Mouse (Mus musculus) liver, embryonic 14.5 days (tissue): Measurements from ENCODE around the gene Pacsin2. TPM values are rescaled to one million over a fixed set of nuclear protein-coding genes. Genes with fewer than 3 reads are reported as not detected.

Experiments used
- ATAC-seq: fragments of 200-750 bp; cut with Nextera tagmentation; 2 replicates; pipeline ENCODE4 v1.8.0; 2017; ENCODE audit warnings: moderate number of reproducible peaks, mild to moderate bottlenecking, moderate library complexity; ENCODE audit not compliant: insufficient read depth
- DNase-seq, 3 experiments: peaks; one replicate each; pipeline ENCODE4 v3.0.0-alpha.2; 2012 to 2013; ENCODE audit warnings: low read depth in 3 of 3, low spot score in 3 of 3
- H3K27ac ChIP-seq: fragments of 300-500 bp; sonication (generic); 2 replicates; pipeline ENCODE4 v1.5.1; 2014; ENCODE audit warnings: moderate library complexity, mild to moderate bottlenecking, control low read depth, inconsistent platforms
- H3K27me3 ChIP-seq: fragments of 300-500 bp; sonication (generic); 2 replicates; pipeline ENCODE4 v1.6.1; 2014; ENCODE audit warnings: mild to moderate bottlenecking, low read length, moderate library complexity; ENCODE audit not compliant: control insufficient read depth, insufficient read depth
- H3K36me3 ChIP-seq: fragments of 300-500 bp; sonication (generic); replicated peaks from 2 replicates; pipeline ENCODE4 v1.6.1; 2014; ENCODE audit warnings: low read depth; ENCODE audit not compliant: control insufficient read depth, insufficient read depth
- H3K4me1 ChIP-seq, 2 experiments: fragments of 200-500 bp in 1 of 2; fragments of 300-500 bp in 1 of 2; sonication (generic) in 1 of 2; replicated peaks; 2 replicates each; pipeline ENCODE4 v1.6.1; 2012 to 2014; ENCODE audit warnings: antibody characterized with exemption in 1 of 2, inconsistent platforms in 1 of 2, low read length in 1 of 2; ENCODE audit not compliant: control insufficient read depth in 2 of 2, insufficient read depth in 2 of 2
- H3K4me2 ChIP-seq: fragments of 300-500 bp; sonication (generic); 2 replicates; pipeline ENCODE4 v1.6.1; 2014; ENCODE audit warnings: low read depth, mild to moderate bottlenecking, control low read depth, moderate library complexity
- H3K4me3 ChIP-seq, 2 experiments: fragments of 200-500 bp in 1 of 2; fragments of 300-500 bp in 1 of 2; sonication (generic) in 1 of 2; 2 replicates each; pipeline ENCODE4 v1.5.1; 2012 to 2014; ENCODE audit warnings: low read depth in 2 of 2, low read length in 2 of 2, mild to moderate bottlenecking in 2 of 2, control low read depth in 1 of 2, inconsistent platforms in 1 of 2, moderate library complexity in 1 of 2; ENCODE audit not compliant: insufficient read depth in 1 of 2
- H3K9ac ChIP-seq: fragments of 300-500 bp; sonication (generic); replicated peaks from 2 replicates; pipeline ENCODE4 v1.6.1; 2014; ENCODE audit warnings: mild to moderate bottlenecking, control low read depth, moderate library complexity
- H3K9me3 ChIP-seq: fragments of 300-500 bp; sonication (generic); 2 replicates; pipeline ENCODE4 v1.6.1; 2016; ENCODE audit warnings: low read length, mixed read lengths; ENCODE audit not compliant: control insufficient read depth
- CTCF ChIP-seq: IDR thresholded peaks from 2 replicates; pipeline ENCODE4 v1.5.1; 2016; ENCODE audit warnings: antibody characterized with exemption, low read depth, control low read depth
- EP300 ChIP-seq: IDR thresholded peaks from 2 replicates; pipeline ENCODE4 v1.6.1; 2016; ENCODE audit warnings: antibody characterized with exemption, low read depth
- WGBS: fragments of 180-500 bp; shearing (Covaris S2); extraction: QIAGEN DNeasy Blood & Tissue Kit; methylation state at CpG from one replicate; pipeline ENCODE4 v1.1.7; 2014; ENCODE audit not compliant: insufficient replicate concordance; 5-methylcytosine and 5-hydroxymethylcytosine counted together
- polyA plus RNA-seq, 2 experiments: library from polyadenylated mRNA; depleted of rRNA in 1 of 2; stranded (reverse) in 1 of 2; unstranded in 1 of 2; fragments of >200 nt; fragmentation: Nextera tagmentation in 1 of 2; extraction: Ambion mirVana in 1 of 2; gene quantifications; 2 replicates each; pipeline versions ENCODE4 v1.2.1 to v1.2.3; 2012 to 2014

The Pacsin2 gene
- polyA plus RNA-seq, 2 experiments, result 32.8 to 39.7 TPM

DNA sequence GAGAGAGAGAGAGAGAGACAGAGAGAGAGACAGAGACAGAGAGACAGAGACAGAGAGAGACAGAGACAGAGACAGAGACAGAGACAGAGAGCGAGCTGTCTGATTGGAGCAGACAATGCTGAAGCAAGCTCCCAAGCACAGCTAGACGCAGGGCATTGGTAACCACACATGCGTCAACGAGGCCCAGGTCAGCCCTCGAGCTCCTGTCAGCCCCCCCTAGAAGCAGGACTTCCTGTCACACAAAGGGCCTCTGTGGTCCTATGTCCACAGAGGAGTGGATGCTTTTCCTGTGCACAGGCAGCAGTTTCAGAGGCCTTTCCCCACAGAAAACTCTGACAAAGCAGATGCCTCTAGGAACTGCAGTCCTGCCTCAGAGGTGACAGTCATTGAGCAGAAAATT, 38.6 kb downstream of the Pacsin2 start:
- DNase-seq, result no peak
- ATAC-seq, result no peak
- peak overlapping the region; percentile 96 for H3K4me2 ChIP-seq
- no peaks in the 10 kb centered on the region for H3K9me3 ChIP-seq
- TF ChIP-seq CTCF (no peak), EP300 (no peak)
- WGBS, result 26% methylated on average over 5 of the region's 5 CpGs
- peaks cover 86 to 88% of the 10 kb centered on the region in 2 experiments for H3K4me1 ChIP-seq
- peak overlapping the region; percentile 31; the same call in 1 of the 2 replicates for H3K9ac ChIP-seq
- H3K27me3 ChIP-seq, result no peaks in the 10 kb centered on the region
- H3K36me3 ChIP-seq, result no peaks in the 10 kb centered on the region; the same call in 1 of the 2 replicates
- H3K4me3 ChIP-seq, result no peak overlapping the region
- peak overlapping the region; percentile 100 for H3K27ac ChIP-seq

DNA sequence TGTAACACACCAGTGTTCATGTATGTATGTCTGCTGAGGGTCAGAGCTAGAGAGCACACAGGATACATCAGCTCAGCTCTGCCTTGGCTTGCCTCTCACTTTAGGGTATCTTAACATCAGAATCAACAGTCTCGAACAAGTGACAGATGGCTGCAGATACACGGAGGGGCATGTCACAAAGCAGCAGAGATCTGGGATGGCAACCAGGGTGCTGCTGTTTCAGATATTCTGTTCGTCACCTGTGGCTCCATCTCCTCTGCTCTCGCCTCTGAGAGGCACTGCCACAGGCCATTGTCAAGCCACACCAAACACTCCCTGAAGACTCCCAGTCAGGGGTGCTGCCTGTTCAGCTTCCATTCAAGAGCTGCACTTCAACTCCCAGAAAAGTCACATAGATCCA, 39.1 kb downstream of the Pacsin2 start:
- H3K36me3 ChIP-seq, result no peaks in the 10 kb centered on the region; the same call in 1 of the 2 replicates
- ATAC-seq (peak; percentile 24), DNase-seq (peak; percentile 62 to 68 (median 66))
- H3K4me2 ChIP-seq, result peak overlapping the region; percentile 96
- peaks cover 85 to 86% of the 10 kb centered on the region in 2 experiments for H3K4me1 ChIP-seq
- H3K9ac ChIP-seq, result peak overlapping the region; percentile 31
- TF ChIP-seq EP300 (peak; percentile 88), CTCF (no peak)
- no peak overlapping the region; a peak in 1 of 4 replicates for H3K4me3 ChIP-seq
- no peaks in the 10 kb centered on the region for H3K27me3 ChIP-seq
- peak overlapping the region; percentile 100 for H3K27ac ChIP-seq
- 12% methylated on average over 4 of the region's 4 CpGs for WGBS
- H3K9me3 ChIP-seq, result no peaks in the 10 kb centered on the region

DNA sequence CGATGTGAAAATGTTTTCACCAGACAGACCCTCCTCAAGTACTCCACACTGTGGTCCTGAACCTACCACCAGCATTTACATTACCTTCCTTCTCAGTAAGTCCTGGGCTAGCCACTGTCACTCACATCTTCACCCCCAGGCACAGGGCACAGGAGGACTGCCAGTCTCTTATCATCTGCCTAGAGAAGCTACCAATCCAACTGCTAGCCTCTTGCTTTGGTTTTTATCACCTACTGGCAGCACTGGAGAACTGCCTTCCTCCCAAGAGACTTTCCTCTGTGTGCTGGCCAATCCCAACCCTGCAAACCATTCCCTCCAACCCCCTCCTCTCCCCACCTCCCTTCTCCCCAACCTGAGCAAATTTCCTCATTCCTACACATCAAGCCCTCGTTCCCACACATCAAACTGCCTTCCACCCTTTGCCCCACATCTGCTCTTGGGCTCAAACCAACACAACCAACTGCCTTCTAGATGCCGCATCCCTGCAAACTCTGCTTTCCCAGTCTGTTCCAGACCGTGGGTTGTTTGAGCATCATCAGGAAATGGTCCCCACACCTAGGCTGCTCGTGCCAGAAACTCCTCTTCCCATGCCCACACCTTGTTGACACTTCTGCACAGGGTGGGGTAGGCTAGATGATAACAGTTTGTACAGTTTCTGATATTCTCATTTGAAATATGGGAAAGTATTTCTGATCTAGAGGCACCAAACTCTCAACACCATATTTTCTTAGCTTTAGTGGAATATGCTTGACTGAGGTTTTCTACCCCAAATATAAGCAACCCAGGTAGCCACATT, 40.6 kb downstream of the Pacsin2 start:
- ATAC-seq (peak; percentile 81), DNase-seq (peak; percentile 75 to 79 (median 78))
- Histone ChIP-seq H3K4me3 (peak overlapping the region; percentile 47 to 53), H3K27ac (peak overlapping the region; percentile 100), H3K36me3 (no peaks in the 10 kb centered on the region; the same call in 1 of the 2 replicates), H3K4me2 (peak overlapping the region; percentile 96), H3K27me3 (no peaks in the 10 kb centered on the region), H3K9ac (peak overlapping the region; percentile 84), H3K9me3 (no peaks in the 10 kb centered on the region), H3K4me1 (peaks cover 83 to 84% of the 10 kb centered on the region in 2 experiments)
- peak; percentile 70 for TF ChIP-seq EP300
- peak; percentile 77 for TF ChIP-seq CTCF
- 34% methylated on average over 5 of the region's 5 CpGs for WGBS

DNA sequence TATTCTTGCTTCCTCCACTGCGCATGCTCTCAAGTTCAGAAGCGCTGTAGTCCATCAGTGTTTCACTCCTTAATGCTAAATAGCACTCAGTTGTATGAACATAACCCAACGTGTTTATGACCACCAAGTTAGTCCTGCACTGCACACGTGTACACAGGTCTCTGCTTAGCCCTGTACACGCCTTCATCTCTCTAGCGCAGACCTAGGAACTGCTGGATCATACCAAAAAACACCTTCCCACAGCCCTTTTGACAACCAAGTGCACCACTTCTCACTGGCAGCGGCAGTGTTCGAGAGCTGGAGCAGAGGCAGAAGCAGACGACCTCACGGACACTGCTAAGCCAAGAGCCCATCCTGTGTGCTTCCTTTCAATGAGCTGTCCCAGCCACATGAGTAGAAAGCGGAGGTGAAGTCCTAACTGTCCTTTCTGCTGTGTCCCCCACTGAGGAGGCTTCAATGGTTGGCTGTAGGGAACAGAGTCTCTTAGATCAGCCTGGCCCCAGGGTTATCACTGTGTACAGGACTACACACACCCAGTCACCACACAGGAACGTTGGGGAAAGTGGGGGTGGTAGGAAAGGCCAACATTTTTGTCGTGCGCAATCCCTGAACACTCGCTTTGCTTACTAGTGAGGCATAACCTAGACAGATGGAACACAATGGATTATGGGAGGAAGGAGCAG, 42.0 kb downstream of the Pacsin2 start:
- H3K4me3 ChIP-seq, result peak overlapping the region; percentile 53 to 58
- WGBS, result 29% methylated on average over 15 of the region's 15 CpGs
- DNase-seq (peak; percentile 74), ATAC-seq (peak; percentile 87)
- no peaks in the 10 kb centered on the region for H3K27me3 ChIP-seq
- peak overlapping the region; percentile 100 for H3K27ac ChIP-seq
- H3K4me2 ChIP-seq, result peak overlapping the region; percentile 96
- no peaks in the 10 kb centered on the region; the same call in 1 of the 2 replicates for H3K36me3 ChIP-seq
- H3K4me1 ChIP-seq, result peaks cover 80 to 84% of the 10 kb centered on the region in 2 experiments
- H3K9ac ChIP-seq, result peak overlapping the region; percentile 84
- no peaks in the 10 kb centered on the region for H3K9me3 ChIP-seq
- TF ChIP-seq CTCF, result 0 out of 2 replicates have a peak, but pooled peaks have one; percentile 9
- TF ChIP-seq EP300, result peak; percentile 71

DNA sequence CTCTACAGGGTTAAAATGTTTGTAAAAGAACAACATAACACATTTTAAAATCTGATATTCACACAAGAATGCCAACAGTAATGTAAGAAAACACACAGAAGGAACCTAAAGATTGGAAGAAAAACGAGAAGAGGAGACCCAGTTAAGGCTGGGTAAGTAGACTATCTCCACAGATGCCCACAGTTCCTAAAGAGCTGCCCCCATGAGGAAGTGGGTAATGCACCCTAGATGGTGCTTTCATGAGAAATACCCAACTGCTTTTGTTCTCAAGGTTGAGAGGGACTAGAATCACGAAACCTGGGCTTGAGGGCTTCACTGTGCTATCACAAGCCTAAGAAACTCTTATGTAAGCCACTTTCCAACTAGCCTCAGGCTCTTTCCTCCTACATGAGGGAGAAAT, 44.8 kb downstream of the Pacsin2 start:
- Histone ChIP-seq H3K4me2 (no peak overlapping the region), H3K27ac (peak overlapping the region; percentile 58), H3K9me3 (no peaks in the 10 kb centered on the region), H3K4me1 (peaks cover 57 to 62% of the 10 kb centered on the region in 2 experiments), H3K27me3 (no peaks in the 10 kb centered on the region), H3K36me3 (no peaks in the 10 kb centered on the region; the same call in 1 of the 2 replicates), H3K9ac (no peak overlapping the region), H3K4me3 (no peak overlapping the region)
- TF ChIP-seq CTCF (no peak), EP300 (no peak)
- ATAC-seq (no peak), DNase-seq (no peak)
- WGBS, result 32% methylated on average over 2 of the region's 2 CpGs
